Mouse (Mus musculus) ES-Bruce4 (cell line): ENCODE measurements around the gene Psen1. TPM values are rescaled to one million over a fixed set of nuclear protein-coding genes. Genes with fewer than 3 reads are reported as not detected.

Experiments
- H3K27ac ChIP-seq: 2 replicates; pipeline ENCODE4 v1.5.1; 2012; ENCODE audit warnings: low read length, inconsistent platforms; ENCODE audit not compliant: insufficient read depth
- H3K27me3 ChIP-seq: 2 replicates; pipeline ENCODE4 v1.6.1; 2012; ENCODE audit warnings: mild to moderate bottlenecking, low read length, inconsistent platforms; ENCODE audit not compliant: control insufficient read depth, poor library complexity, insufficient read depth, severe bottlenecking
- H3K36me3 ChIP-seq: 2 replicates; pipeline ENCODE4 v1.6.1; 2012; ENCODE audit warnings: inconsistent platforms, mild to moderate bottlenecking, low read length, moderate library complexity; ENCODE audit not compliant: control insufficient read depth, poor library complexity, insufficient read depth, severe bottlenecking
- H3K4me1 ChIP-seq: one replicate; pipeline ENCODE4 v1.8.1; 2011; ENCODE audit warnings: low read length; ENCODE audit not compliant: control insufficient read depth, insufficient read depth
- H3K4me3 ChIP-seq: 2 replicates; pipeline ENCODE4 v1.5.1; 2011; ENCODE audit warnings: low read depth, mild to moderate bottlenecking, low read length
- H3K9ac ChIP-seq: 2 replicates; pipeline ENCODE4 v1.6.1; 2012; ENCODE audit warnings: low read depth, mild to moderate bottlenecking, inconsistent platforms; ENCODE audit not compliant: poor library complexity, severe bottlenecking
- H3K9me3 ChIP-seq: replicated peaks from 2 replicates; pipeline ENCODE4 v1.6.1; 2012; ENCODE audit warnings: mild to moderate bottlenecking, low read length, inconsistent platforms; ENCODE audit not compliant: control insufficient read depth, poor library complexity, insufficient read depth, severe bottlenecking
- CTCF ChIP-seq: IDR thresholded peaks from one replicate; pipeline ENCODE4 v1.8.1; 2011; ENCODE audit warnings: low read depth, low read length
- EP300 ChIP-seq: IDR thresholded peaks from 2 replicates; pipeline ENCODE4 v1.6.1; 2011; ENCODE audit warnings: low read depth, low read length; ENCODE audit not compliant: insufficient read depth
- POLR2A ChIP-seq: IDR thresholded peaks from one replicate; pipeline ENCODE4 v1.8.1; 2011; ENCODE audit warnings: low read length; ENCODE audit not compliant: insufficient read depth
- polyA plus RNA-seq: library from polyadenylated mRNA; stranded (reverse); fragments of >200 nt; gene quantifications from 2 replicates; pipeline ENCODE4 v1.2.4, GENCODE M21; 2011; ENCODE audit warnings: low read depth; ENCODE audit not compliant: missing spikeins, insufficient read depth, insufficient read length

The Psen1 gene
- polyA plus RNA-seq, 1 experiment = 49.5 TPM

DNA sequence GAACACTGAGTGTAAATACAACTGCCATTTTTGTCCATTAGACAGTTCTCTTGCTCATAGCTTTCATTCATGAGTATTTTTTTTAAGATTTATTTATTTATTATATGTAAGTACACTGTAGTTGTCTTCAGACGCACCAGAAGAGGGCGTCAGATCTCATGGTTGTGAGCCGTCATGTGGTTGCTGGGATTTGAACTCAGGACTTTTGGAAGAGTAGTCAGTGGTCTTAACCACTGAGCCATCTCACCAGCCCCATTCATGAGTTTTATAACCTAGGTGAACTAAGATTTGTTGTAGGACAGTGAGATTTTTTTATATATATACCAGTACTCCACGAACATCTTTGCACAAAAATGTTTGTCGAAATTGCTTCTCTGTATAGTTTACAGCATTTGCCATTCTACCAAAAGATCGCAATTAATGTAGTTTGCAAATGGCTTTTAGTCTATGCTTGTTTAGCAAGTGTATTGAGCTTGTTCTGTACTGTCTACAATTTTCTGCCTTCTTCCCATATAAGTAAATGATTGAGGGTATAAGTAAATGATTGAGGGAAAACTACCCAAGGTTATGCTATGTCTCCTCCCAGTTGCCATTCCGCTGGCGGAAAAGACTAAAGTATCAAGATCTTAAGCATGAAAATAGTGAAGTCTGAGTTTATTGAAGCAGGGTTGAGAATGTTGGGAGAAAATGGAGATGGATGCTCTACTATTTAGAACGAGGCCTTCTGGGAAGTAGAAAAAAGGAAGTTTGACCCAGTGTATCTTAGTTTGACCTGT, 1.2 kb upstream of the Psen1 start:
- Histone ChIP-seq H3K27me3 (no peaks in the 10 kb centered on the region), H3K27ac (peak overlapping the region; percentile 73), H3K4me1 (no peaks in the 10 kb centered on the region), H3K9me3 (no peaks in the 10 kb centered on the region), H3K4me3 (no peak overlapping the region), H3K9ac (peak overlapping the region; percentile 75), H3K36me3 (peaks cover 11% of the 10 kb centered on the region)
- TF ChIP-seq EP300 = no peak
- no peak for TF ChIP-seq POLR2A
- TF ChIP-seq CTCF = no peak

DNA sequence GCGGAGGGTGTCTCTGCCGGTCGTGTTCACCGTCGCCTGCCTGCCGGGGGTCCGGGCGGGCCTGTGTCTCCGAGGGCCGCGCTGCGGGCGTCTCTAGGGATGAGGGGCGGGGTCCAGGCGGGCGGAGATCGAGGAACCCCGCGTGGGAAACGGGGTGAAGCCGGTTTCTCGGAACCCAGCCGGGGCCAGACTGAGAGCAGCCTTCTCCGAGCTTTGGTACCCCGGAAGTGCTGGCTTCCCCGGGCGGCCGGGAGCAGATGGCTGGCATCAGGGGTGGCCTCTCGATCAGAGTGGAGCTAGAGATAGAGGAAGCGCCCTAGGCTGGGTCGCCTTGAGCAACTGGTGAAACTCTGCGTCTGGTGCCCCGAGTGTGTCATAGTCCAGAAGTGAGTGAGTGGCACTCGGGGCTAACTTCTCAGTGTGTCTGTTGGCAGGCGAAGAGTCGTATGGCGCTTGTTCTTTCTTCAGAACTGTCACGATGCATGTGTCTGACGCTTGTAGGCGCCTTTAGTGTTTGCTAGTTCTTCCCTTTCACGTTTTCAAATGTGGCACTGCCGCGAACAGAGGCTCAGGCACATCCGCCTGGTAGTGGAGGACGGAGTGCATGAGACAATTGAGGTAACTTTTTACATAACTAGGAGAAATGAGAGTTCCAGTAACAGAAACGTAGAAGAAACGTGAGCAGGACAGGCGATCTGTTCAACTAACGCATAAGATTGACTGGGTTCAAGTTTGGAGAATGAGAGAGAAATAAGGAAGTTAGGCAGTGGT, 549 bp downstream of the Psen1 start:
- Histone ChIP-seq H3K9me3 (no peaks in the 10 kb centered on the region), H3K4me3 (peak overlapping the region; percentile 93), H3K27ac (no peak overlapping the region; the same call in 1 of the 2 replicates), H3K36me3 (peaks cover 3% of the 10 kb centered on the region; the same call in 1 of the 2 replicates), H3K4me1 (no peaks in the 10 kb centered on the region), H3K27me3 (no peaks in the 10 kb centered on the region), H3K9ac (peak overlapping the region; percentile 75)
- TF ChIP-seq EP300 (no peak), POLR2A (no peak), CTCF (no peak)

DNA sequence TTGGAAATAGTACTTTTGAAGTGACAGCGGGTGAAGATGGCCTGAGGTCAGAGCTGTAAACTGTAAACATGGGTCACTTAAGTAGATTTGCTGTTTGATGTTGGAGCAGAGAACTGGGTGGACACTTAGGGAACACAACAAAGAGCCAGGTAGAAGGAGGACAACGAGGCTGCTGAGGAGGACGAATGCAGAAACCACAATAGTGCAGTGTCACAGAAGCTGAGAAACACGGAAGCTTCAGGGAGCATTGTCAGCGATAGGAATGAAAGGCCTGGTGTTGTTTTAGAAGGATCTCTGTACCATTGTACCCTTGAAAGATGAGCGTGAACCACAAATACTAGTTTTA, 1.1 kb downstream of the Psen1 start:
- H3K36me3 ChIP-seq = no peaks in the 10 kb centered on the region
- no peaks in the 10 kb centered on the region for H3K4me1 ChIP-seq
- H3K4me3 ChIP-seq = peak overlapping the region; percentile 9; the same call in 1 of the 2 replicates
- H3K27ac ChIP-seq = no peak overlapping the region
- peak overlapping the region; percentile 75 for H3K9ac ChIP-seq
- TF ChIP-seq POLR2A (no peak), CTCF (no peak), EP300 (no peak)
- no peaks in the 10 kb centered on the region for H3K9me3 ChIP-seq
- no peaks in the 10 kb centered on the region for H3K27me3 ChIP-seq

DNA sequence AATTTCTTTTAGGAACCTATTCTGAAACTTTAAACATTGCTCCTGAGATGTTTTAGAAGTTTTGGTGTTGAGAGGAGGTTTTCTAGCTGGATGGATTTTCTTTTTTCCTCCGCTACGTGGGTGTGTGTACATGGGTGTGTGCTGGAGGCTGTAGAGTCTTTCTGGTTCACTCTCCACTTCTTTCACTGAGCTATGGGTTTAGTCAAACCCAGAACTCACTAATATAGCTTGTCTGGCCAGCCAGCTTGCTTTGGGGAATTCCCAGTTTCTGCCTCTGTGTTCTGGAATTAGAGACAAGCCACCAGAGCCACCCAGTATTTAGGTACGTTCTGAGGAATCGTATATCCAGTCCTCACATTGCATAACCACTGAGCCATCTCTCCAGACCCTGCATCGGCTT, 6.1 kb downstream of the Psen1 start:
- no peak overlapping the region for H3K27ac ChIP-seq
- H3K36me3 ChIP-seq = no peaks in the 10 kb centered on the region
- no peak overlapping the region for H3K4me3 ChIP-seq
- TF ChIP-seq CTCF = no peak
- no peaks in the 10 kb centered on the region for H3K9me3 ChIP-seq
- H3K4me1 ChIP-seq = no peaks in the 10 kb centered on the region
- H3K27me3 ChIP-seq = no peaks in the 10 kb centered on the region
- no peak overlapping the region for H3K9ac ChIP-seq

DNA sequence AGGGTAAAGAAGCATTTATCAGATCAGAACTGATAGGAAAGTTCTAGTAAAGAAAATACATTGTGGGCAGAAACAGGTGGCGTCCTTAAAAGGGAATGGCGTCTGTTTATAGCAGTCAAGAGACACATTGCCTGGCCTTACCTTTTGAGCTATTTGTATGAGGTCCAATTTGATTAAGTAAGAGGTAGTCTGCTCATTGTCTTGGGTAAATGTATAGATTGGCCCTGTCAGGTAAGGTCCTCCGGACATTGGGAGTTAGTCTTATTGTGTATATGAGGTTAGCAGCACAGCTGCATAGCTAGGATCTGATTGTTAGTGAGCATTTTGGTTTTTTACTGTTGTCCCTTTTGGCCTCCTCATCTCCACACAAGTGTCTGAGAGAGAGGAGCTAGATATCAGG, 6.7 kb downstream of the Psen1 start:
- Histone ChIP-seq H3K9me3 (no peaks in the 10 kb centered on the region), H3K27me3 (no peaks in the 10 kb centered on the region), H3K36me3 (no peaks in the 10 kb centered on the region), H3K4me3 (no peak overlapping the region), H3K27ac (no peak overlapping the region), H3K4me1 (no peaks in the 10 kb centered on the region), H3K9ac (no peak overlapping the region)
- TF ChIP-seq EP300 = no peak
- no peak for TF ChIP-seq POLR2A
- no peak for TF ChIP-seq CTCF

DNA sequence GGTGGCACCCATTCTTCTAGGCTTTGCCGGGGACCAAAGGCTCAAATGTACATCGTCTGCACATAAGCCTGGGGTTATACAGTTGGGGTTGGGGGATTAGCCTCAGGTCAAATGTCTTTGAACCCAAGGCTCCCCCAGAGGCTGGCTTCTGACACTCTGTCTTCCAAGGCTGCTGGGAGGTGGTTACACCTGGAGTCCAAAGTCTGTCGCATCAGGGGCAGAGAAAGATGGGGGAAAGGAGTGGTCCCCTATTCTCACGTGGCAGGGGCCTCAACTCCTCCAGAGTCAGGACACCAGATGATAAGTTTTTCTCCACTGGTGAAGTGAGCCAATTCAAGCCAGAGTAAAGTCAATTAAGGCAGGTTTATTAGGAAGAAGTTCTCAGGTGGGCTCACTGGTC, 10.7 kb downstream of the Psen1 start:
- no peaks in the 10 kb centered on the region for H3K27me3 ChIP-seq
- H3K27ac ChIP-seq = no peak overlapping the region
- H3K4me1 ChIP-seq = no peaks in the 10 kb centered on the region
- H3K9me3 ChIP-seq = no peaks in the 10 kb centered on the region
- no peak overlapping the region for H3K9ac ChIP-seq
- H3K4me3 ChIP-seq = no peak overlapping the region
- H3K36me3 ChIP-seq = no peaks in the 10 kb centered on the region
- TF ChIP-seq EP300 (no peak), POLR2A (no peak), CTCF (no peak)
